Mouse (Mus musculus) MEL (cell line): ENCODE results near the gene Ppard.

Source experiments
- CHD1 ChIP-seq: IDR thresholded peaks from 2 replicates; pipeline ENCODE4 v1.6.1; 2012; ENCODE audit warnings: low read depth, mild to moderate bottlenecking, inconsistent platforms, low read length, improper control_type of control experiment
- CTCF ChIP-seq, 3 experiments: IDR thresholded peaks in 2 of 3; conservative IDR thresholded peaks in 1 of 3; 2 replicates each; pipeline ENCODE4 v1.5.1; 2011 to 2012; ENCODE audit warnings: low read length in 3 of 3, low read depth in 2 of 3, mild to moderate bottlenecking in 2 of 3, improper control_type of control experiment in 1 of 3, inconsistent platforms in 1 of 3, mixed read lengths in 1 of 3, moderate library complexity in 1 of 3; ENCODE audit not compliant: control insufficient read depth in 1 of 3, insufficient read depth in 1 of 3, poor library complexity in 1 of 3, severe bottlenecking in 1 of 3
- GATA1 ChIP-seq: IDR thresholded peaks from 2 replicates; pipeline ENCODE4 v1.6.1; 2011; ENCODE audit warnings: low read depth, low read length, improper control_type of control experiment
- NRF1 ChIP-seq: IDR thresholded peaks from 2 replicates; pipeline ENCODE4 v1.6.1; 2014; ENCODE audit warnings: low read depth, mild to moderate bottlenecking, inconsistent platforms, low read length, improper control_type of control experiment, moderate library complexity; ENCODE audit not compliant: poor library complexity, insufficient read depth, severe bottlenecking
- POLR2A ChIP-seq, 2 experiments: IDR thresholded peaks; 2 replicates each; pipeline ENCODE4 v1.6.1; 2011 to 2012; ENCODE audit warnings: low read length in 2 of 2, mild to moderate bottlenecking in 2 of 2, control low read depth in 1 of 2, improper control_type of control experiment in 1 of 2, low read depth in 1 of 2, moderate library complexity in 1 of 2; ENCODE audit not compliant: control insufficient read depth in 1 of 2, insufficient read depth in 1 of 2, poor library complexity in 1 of 2
- TAL1 ChIP-seq: IDR thresholded peaks from 2 replicates; pipeline ENCODE4 v1.6.1; 2012; ENCODE audit warnings: mild to moderate bottlenecking, inconsistent platforms, low read length, moderate library complexity, mixed read lengths

DNA sequence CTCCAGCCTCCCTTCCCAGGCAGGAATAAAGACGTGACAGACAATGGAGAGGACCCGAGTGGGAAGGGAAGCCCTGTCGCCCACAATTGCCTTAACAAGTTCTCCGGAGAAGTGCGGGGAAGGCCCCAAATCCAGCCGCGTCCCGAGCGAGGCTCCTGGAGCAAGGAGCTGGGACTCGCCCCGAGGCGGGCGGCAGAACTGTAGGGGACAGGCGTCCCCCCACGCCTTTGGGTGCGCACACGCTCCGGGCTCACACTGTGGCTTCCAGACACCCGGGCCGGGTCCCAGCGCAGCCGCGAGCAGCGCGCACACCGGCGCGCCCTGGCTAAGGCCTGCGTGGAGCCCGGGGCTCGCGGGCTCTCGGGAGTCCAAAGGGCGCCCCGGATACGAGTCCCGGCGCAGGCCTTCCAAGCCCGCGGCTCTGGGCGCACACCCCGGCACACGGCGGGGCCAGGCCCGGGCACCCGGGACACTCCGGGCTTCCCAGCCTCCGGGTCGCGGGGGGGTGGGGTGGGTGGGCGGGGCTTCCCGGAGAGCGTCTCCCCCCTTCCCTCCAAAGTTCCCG, 117.5 kb downstream of the Ppard start:
- no peak for TF ChIP-seq CTCF (IDR thresholded peaks at IDR 0.05 in 2 of 3, conservative IDR thresholded peaks at IDR 0.05 in 1 of 3; ENCODE audit: control insufficient read depth in 1 of 3, insufficient read depth in 1 of 3, low read depth in 2 of 3, low read length in 3 of 3, poor library complexity in 1 of 3, severe bottlenecking in 1 of 3)
- TF ChIP-seq NRF1, result no peak
- TF ChIP-seq POLR2A (IDR thresholded peaks at IDR 0.05; ENCODE audit: control insufficient read depth in 1 of 2, insufficient read depth in 1 of 2, low read depth in 1 of 2, low read length in 2 of 2, poor library complexity in 1 of 2), result no peak
- TF ChIP-seq TAL1, result no peak
- TF ChIP-seq GATA1, result no peak
- no peak for TF ChIP-seq CHD1
